Mouse (Mus musculus) lung, postnatal 0 days (tissue): Measurements from ENCODE around the gene Arhgap10. TPM values are rescaled to one million over a fixed set of nuclear protein-coding genes. Genes with fewer than 3 reads are reported as not detected.

Experiments
- ATAC-seq: fragments of 200-750 bp; cut with Nextera tagmentation; 2 replicates; pipeline ENCODE4 v1.8.0; 2017; ENCODE audit warnings: moderate library complexity
- DNase-seq: peaks from one replicate; pipeline ENCODE4 v3.0.0-alpha.2; 2016; ENCODE audit warnings: low spot score
- H3K27ac ChIP-seq: fragments of 300-500 bp; sonication (generic); 2 replicates; pipeline ENCODE4 v1.5.1; 2014; ENCODE audit warnings: antibody characterized with exemption, mild to moderate bottlenecking, low read length, mixed read lengths
- H3K27me3 ChIP-seq: fragments of 300-500 bp; sonication (generic); replicated peaks from 2 replicates; pipeline ENCODE4 v1.6.1; 2014; ENCODE audit warnings: low read length, mixed read lengths; ENCODE audit not compliant: insufficient read depth
- H3K36me3 ChIP-seq: fragments of 300-500 bp; sonication (generic); 2 replicates; pipeline ENCODE4 v1.6.1; 2014; ENCODE audit warnings: low read length, mixed read lengths; ENCODE audit not compliant: insufficient read depth
- H3K4me1 ChIP-seq: fragments of 300-500 bp; sonication (generic); 2 replicates; pipeline ENCODE4 v1.6.1; 2014; ENCODE audit warnings: antibody characterized with exemption, low read depth, low read length, mixed read lengths; ENCODE audit not compliant: insufficient read depth
- H3K4me2 ChIP-seq: fragments of 300-500 bp; sonication (generic); replicated peaks from 2 replicates; pipeline ENCODE4 v1.6.1; 2014; ENCODE audit warnings: low read depth, mild to moderate bottlenecking, low read length, moderate library complexity, mixed read lengths
- H3K4me3 ChIP-seq: fragments of 300-500 bp; sonication (generic); 2 replicates; pipeline ENCODE4 v1.5.1; 2014; ENCODE audit warnings: low read depth, low read length
- H3K9ac ChIP-seq: fragments of 300-500 bp; sonication (generic); replicated peaks from 2 replicates; pipeline ENCODE4 v1.6.1; 2014; ENCODE audit warnings: low read depth, mild to moderate bottlenecking
- H3K9me3 ChIP-seq: fragments of 300-500 bp; sonication (generic); 2 replicates; pipeline ENCODE4 v1.6.1; 2016; ENCODE audit warnings: low read length, mixed read lengths
- CTCF ChIP-seq: IDR thresholded peaks from 2 replicates; pipeline ENCODE4 v1.5.1; 2016; ENCODE audit warnings: antibody characterized with exemption, mild to moderate bottlenecking
- EP300 ChIP-seq: IDR thresholded peaks from 2 replicates; pipeline ENCODE4 v1.6.1; 2016; ENCODE audit warnings: antibody characterized with exemption, mild to moderate bottlenecking, control low read depth
- WGBS: fragments of 180-500 bp; shearing (Covaris S2); extraction: QIAGEN DNeasy Blood & Tissue Kit; methylation state at CpG from one replicate; pipeline ENCODE4 v1.1.7; 2014; 5-methylcytosine and 5-hydroxymethylcytosine counted together
- polyA plus RNA-seq: library from polyadenylated mRNA; unstranded; fragments of >200 nt; fragmentation: Nextera tagmentation; extraction: Ambion mirVana; gene quantifications from 2 replicates; pipeline ENCODE4 v1.2.1, GENCODE M21; 2015

Arhgap10 gene
- polyA plus RNA-seq, 1 experiment from 2014 or later = 15.9 TPM

DNA sequence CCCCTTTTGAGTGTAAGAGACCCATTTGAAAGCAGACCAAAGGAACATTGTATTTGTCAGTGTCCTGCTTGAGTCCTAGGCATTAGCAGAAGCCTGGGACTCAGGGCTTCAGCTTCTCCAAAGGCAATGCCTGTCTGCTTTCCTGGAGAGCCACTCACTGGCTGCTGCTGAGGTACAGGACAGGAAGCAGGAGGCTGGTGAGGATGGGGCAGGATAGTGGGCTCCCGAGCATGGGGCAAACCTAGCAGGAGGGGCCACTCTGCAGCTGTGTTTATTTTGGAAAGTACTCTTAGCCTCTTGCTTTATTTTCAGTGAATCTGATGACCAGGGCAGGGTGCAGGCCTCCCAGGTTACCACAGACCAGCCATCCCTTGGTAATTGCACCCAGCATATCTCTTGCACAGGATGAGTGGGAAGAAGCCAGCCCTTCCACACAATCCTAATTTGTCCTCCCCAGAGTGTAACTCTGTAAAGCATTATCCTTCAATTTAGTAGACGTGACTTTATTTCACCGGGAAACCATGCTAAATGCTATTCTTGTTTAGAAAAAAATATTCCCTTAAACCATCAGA is 303.8 kb downstream of the Arhgap10 start:
- DNase-seq (no peak), ATAC-seq (no peak)
- Histone ChIP-seq H3K4me2 (no peak overlapping the region), H3K9me3 (no peaks in the 10 kb centered on the region), H3K4me1 (no peaks in the 10 kb centered on the region), H3K36me3 (no peaks in the 10 kb centered on the region), H3K9ac (no peak overlapping the region), H3K4me3 (no peak overlapping the region), H3K27ac (no peak overlapping the region), H3K27me3 (no peaks in the 10 kb centered on the region)
- WGBS = 63% methylated on average over 3 of the region's 3 CpGs
- TF ChIP-seq CTCF = no peak

- no peak for DNase-seq
- Histone ChIP-seq H3K4me3 (no peak overlapping the region), H3K4me2 (no peak overlapping the region), H3K4me1 (no peaks in the 10 kb centered on the region), H3K9ac (no peak overlapping the region), H3K9me3 (no peaks in the 10 kb centered on the region), H3K27me3 (no peaks in the 10 kb centered on the region), H3K36me3 (no peaks in the 10 kb centered on the region), H3K27ac (no peak overlapping the region)
- WGBS = 80% methylated on average over 3 of the region's 3 CpGs
- ATAC-seq = no peak
- TF ChIP-seq EP300 = no peak
Measured at GRCm38 (mm10) chr8:77209297-77209696, 308.5 kb downstream of the Arhgap10 start.

Other genes with a start within 250 kb of the Arhgap10 start
- gene Prmt9, start 31.4 kb upstream of the Arhgap10 start, polyA plus RNA-seq = 10.8 and 11.6 TPM in 2 replicates
- gene Tmem184c, start 92.7 kb upstream of the Arhgap10 start, polyA plus RNA-seq = 13.2 and 14.5 TPM in 2 replicates
- 54.6 and 57.6 TPM in 2 replicates for gene Ednra, start 206.5 kb upstream of the Arhgap10 start, polyA plus RNA-seq